In the genomic region with DNA sequence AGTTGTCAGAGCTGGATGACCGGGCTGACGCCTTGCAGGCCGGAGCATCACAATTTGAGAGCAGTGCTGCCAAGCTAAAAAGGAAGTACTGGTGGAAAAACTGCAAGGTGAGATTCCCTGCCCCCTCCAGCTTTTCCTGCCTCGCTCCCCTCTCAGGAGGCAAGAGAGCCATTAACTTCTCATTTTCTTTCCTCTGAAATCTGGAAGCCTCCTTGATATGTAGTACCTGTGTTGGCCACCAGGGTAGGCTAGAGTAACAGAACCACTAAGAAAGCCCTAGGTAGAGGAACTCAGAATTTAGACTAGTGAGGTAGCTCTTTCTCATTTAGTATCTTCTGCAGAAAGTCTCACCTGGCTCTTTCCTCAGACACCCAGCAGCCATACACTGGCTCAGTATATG, we compare ENCODE assay signal across 9 mouse cellular contexts. TPM values are rescaled to one million over a fixed set of nuclear protein-coding genes. Genes with fewer than 3 reads are reported as not detected.
DNase-seq lines count a peak whose midpoint lies in the region; ATAC-seq and TF ChIP-seq lines count a peak whose summit lies in the region.
"Had no signal": no experiment of that assay in that cellular context is flagged by ENCODE, and none has a peak within 500 bp of the region (broad histone marks: within the 10 kb centered on the region; RNA-seq: fewer than 3 reads in every experiment).

No protein-coding gene starts in this region.

- no peaks in the 10 kb centered on the region for H3K36me3 ChIP-seq in hindbrain, embryonic 14.5 days (replicated peaks; ENCODE audit: control insufficient read depth, insufficient read depth)
- H3K36me3 ChIP-seq in hindbrain, embryonic 12.5 days: no peaks in the 10 kb centered on the region
- peaks cover 12 to 49% of the 10 kb centered on the region in 2 experiments for H3K36me3 ChIP-seq in CH12.LX (replicated peaks in 1 of 2; ENCODE audit: control insufficient read depth in 1 of 2, insufficient read depth in 1 of 2, low read length in 1 of 2)

- DNase-seq in hindbrain, embryonic 14.5 days (ENCODE audit: low spot score): peak; percentile 66
- peak; percentile 73 for DNase-seq in CH12.LX (ENCODE audit: extremely low read depth)
- DNase-seq in c-Kit-negative CD71-positive TER-119-positive erythroid progenitor cells, embryonic 14.5 days (ENCODE audit: low read depth, low spot score): peak; percentile 49
- DNase-seq in frontal cortex, postnatal 36 days (ENCODE audit: low spot score in 2 of 2): peak; percentile 51 to 71
- DNase-seq in left cerebral cortex, postnatal 10 days (ENCODE audit: extremely low spot score in 1 of 2, low spot score in 2 of 2): peak; percentile 50 to 65
- DNase-seq in yolk sac, embryonic 10.5 days (ENCODE audit: low spot score): peak; percentile 29

- peaks cover 6% of the 10 kb centered on the region for H3K4me1 ChIP-seq in hindbrain, embryonic 14.5 days (replicated peaks; ENCODE audit: control insufficient read depth, insufficient read depth, low read length)
- peaks cover 7% of the 10 kb centered on the region; the same call in 1 of the 2 replicates for H3K4me1 ChIP-seq in hindbrain, embryonic 12.5 days
- H3K4me1 ChIP-seq in CH12.LX (ENCODE audit: control insufficient read depth in 1 of 2, insufficient read depth in 2 of 2): peaks cover 4 to 40% of the 10 kb centered on the region in 2 experiments; a peak in 3 of 4 replicates
- H3K4me1 ChIP-seq in olfactory bulb, adult 2 months (ENCODE audit: control insufficient read depth, insufficient read depth, low read length): no peaks in the 10 kb centered on the region

- 77% methylated on average over 4 of the region's 4 CpGs for WGBS in hindbrain, embryonic 14.5 days
- 83% methylated on average over 4 of the region's 4 CpGs for WGBS in hindbrain, embryonic 12.5 days
- WGBS in olfactory bulb, adult 2 months: 74% methylated on average over 4 of the region's 4 CpGs

- no peak overlapping the region for H3K4me2 ChIP-seq in hindbrain, embryonic 14.5 days (replicated peaks)
- no peak overlapping the region for H3K4me2 ChIP-seq in hindbrain, embryonic 12.5 days (replicated peaks)
- no peak overlapping the region for H3K4me2 ChIP-seq in CH12.LX (ENCODE audit: insufficient read depth, low read depth, poor library complexity, severe bottlenecking)
- H3K4me2 ChIP-seq: midbrain, embryonic 12.5 days had no signal

- ATAC-seq in hindbrain, embryonic 14.5 days (ENCODE audit: low FRiP score): no peak
- no peak for ATAC-seq in hindbrain, embryonic 12.5 days (ENCODE audit: low FRiP score)

- H3K9ac ChIP-seq in hindbrain, embryonic 14.5 days: no peak overlapping the region
- H3K9ac ChIP-seq in hindbrain, embryonic 12.5 days: no peak overlapping the region
- H3K9ac ChIP-seq in CH12.LX (ENCODE audit: insufficient read depth, low read depth): no peak overlapping the region
- H3K9ac ChIP-seq: midbrain, embryonic 12.5 days had no signal

- TF ChIP-seq POLR2A in CH12.LX (IDR thresholded peaks at IDR 0.05; ENCODE audit: low read depth, low read length): no peak
- TF ChIP-seq POLR2A in olfactory bulb, adult 2 months (IDR thresholded peaks at IDR 0.05; ENCODE audit: insufficient read depth, low read depth, low read length): 0 out of 2 replicates have a peak, but pooled peaks have one; percentile 3

- 0 out of 2 replicates have a peak, but pooled peaks cover 2% of the 10 kb centered on the region for H3K27me3 ChIP-seq in hindbrain, embryonic 14.5 days (ENCODE audit: control insufficient read depth, insufficient read depth, low read length)
- H3K27me3 ChIP-seq in hindbrain, embryonic 12.5 days: peaks cover 8% of the 10 kb centered on the region
- peaks cover 5% of the 10 kb centered on the region for H3K27me3 ChIP-seq in CH12.LX (replicated peaks)

- H3K79me2 ChIP-seq in CH12.LX (replicated peaks; ENCODE audit: control insufficient read depth, extremely low read depth, insufficient read depth, poor library complexity, severe bottlenecking): no peaks in the 10 kb centered on the region

- peak; percentile 78 to 90 for TF ChIP-seq CTCF in CH12.LX (conservative IDR thresholded peaks at IDR 0.05 in 1 of 2, IDR thresholded peaks at IDR 0.05 in 1 of 2; ENCODE audit: low read depth in 2 of 2, low read length in 2 of 2)
- TF ChIP-seq CTCF in olfactory bulb, adult 2 months (IDR thresholded peaks at IDR 0.05; ENCODE audit: insufficient read depth, low read depth, low read length): no peak

- dilution Hi-C loops in CH12.LX (cut with MboI; ENCODE audit: extremely low pct_ligation_motif_present, extremely low pct_unique_long_range_greater_than_20kb, low sequenced_read_pairs): no loop called here

- in situ Hi-C loops in CH12.LX (cut with MboI; ENCODE audit: low pct_ligation_motif_present, low pct_unique_long_range_greater_than_20kb, low sequenced_read_pairs): no loop called here

- peak; percentile 77 for TF ChIP-seq RAD21 in CH12.LX (IDR thresholded peaks at IDR 0.05; ENCODE audit: low read depth, low read length)

- H3K4me3 ChIP-seq in hindbrain, embryonic 14.5 days (replicated peaks; ENCODE audit: low read length): no peak overlapping the region
- no peak overlapping the region for H3K4me3 ChIP-seq in hindbrain, embryonic 12.5 days
- H3K4me3 ChIP-seq in CH12.LX (replicated peaks in 1 of 3; ENCODE audit: low read depth in 2 of 3, low read length in 2 of 3, poor library complexity in 1 of 3): no peak overlapping the region
- H3K4me3 ChIP-seq in olfactory bulb, adult 2 months (ENCODE audit: insufficient read depth, low read depth, low read length): no peak overlapping the region
- H3K4me3 ChIP-seq: midbrain, embryonic 12.5 days had no signal

- no peaks in the 10 kb centered on the region for H3K9me3 ChIP-seq in hindbrain, embryonic 14.5 days (ENCODE audit: control insufficient read depth, low read length)
- no peaks in the 10 kb centered on the region for H3K9me3 ChIP-seq in hindbrain, embryonic 12.5 days (replicated peaks)
- no peaks in the 10 kb centered on the region for H3K9me3 ChIP-seq in CH12.LX (replicated peaks; ENCODE audit: low read length)
- H3K9me3 ChIP-seq: midbrain, embryonic 12.5 days had no signal

- no peak overlapping the region for H3K27ac ChIP-seq in hindbrain, embryonic 14.5 days
- H3K27ac ChIP-seq in hindbrain, embryonic 12.5 days: no peak overlapping the region
- no peak overlapping the region for H3K27ac ChIP-seq in CH12.LX (ENCODE audit: insufficient read depth, low read depth)
- H3K27ac ChIP-seq in olfactory bulb, adult 2 months (ENCODE audit: insufficient read depth, low read depth, low read length): no peak overlapping the region
- H3K27ac ChIP-seq: midbrain, embryonic 12.5 days had no signal

- TF ChIP-seq EP300 in CH12.LX (IDR thresholded peaks at IDR 0.05; ENCODE audit: low read length): no peak

- intact Hi-C loops in left cerebral cortex, postnatal 10 days (cut with DNase I): loop anchor here (5.0 kb wide), 1 partner anchor 48 kb away; no protein-coding TSS in a partner anchor

TF ChIP-seq in CH12.LX, 34 proteins besides CTCF, POLR2A, EP300 and RAD21 (continues in another document):
- peak; percentile 90 for TF ChIP-seq SMC3 (IDR thresholded peaks at IDR 0.05; ENCODE audit: low read depth, low read length)

RNA-seq across cellular contexts. Expression of a gene that starts 3.6 kb away (rescaled TPM):
- polyA plus RNA-seq in hindbrain, embryonic 14.5 days (2014; fragmentation: Nextera tagmentation; extraction: Ambion mirVana): 12.6 and 15.8 TPM in 2 replicates
- polyA plus RNA-seq in hindbrain, embryonic 12.5 days (2016; fragmentation: Nextera tagmentation; extraction: Ambion mirVana): 5.9 and 6.0 TPM in 2 replicates
- total RNA-seq in CH12.LX (2012; rRNA removed) (2.3 and 3.1 TPM in 2 replicates), CH12.LX (2014; rRNA removed) (1.9 and 2.4 TPM in 2 replicates)
- 3.7 and 4.6 TPM in 2 replicates for polyA plus RNA-seq in CH12.LX (2012; ENCODE audit: insufficient read length, low read depth)
- total RNA-seq in left cerebral cortex, postnatal 10 days (2021): 10 to 100 TPM; 25.7 to 26.5 TPM
- polyA plus RNA-seq in olfactory bulb, adult 2 months (2012; ENCODE audit: insufficient read depth, insufficient read length, low replicate concordance, missing spikeins): 312 and 918 TPM in 2 replicates

RNA-seq across cellular contexts. Expression of a gene that starts 12.7 kb away (rescaled TPM):
- 4.7 and 5.3 TPM in 2 replicates for polyA plus RNA-seq in hindbrain, embryonic 14.5 days (2014; fragmentation: Nextera tagmentation; extraction: Ambion mirVana)
- polyA plus RNA-seq in hindbrain, embryonic 12.5 days (2016; fragmentation: Nextera tagmentation; extraction: Ambion mirVana): 2.5 and 2.9 TPM in 2 replicates
- total RNA-seq in CH12.LX (2012; rRNA removed) (16.9 and 17.7 TPM in 2 replicates), CH12.LX (2014; rRNA removed) (13.7 and 16.7 TPM in 2 replicates)
- polyA plus RNA-seq in CH12.LX (2012; ENCODE audit: insufficient read length, low read depth): 19.4 and 20.9 TPM in 2 replicates
- 1 to 10 TPM; 2.4 to 2.5 TPM for total RNA-seq in left cerebral cortex, postnatal 10 days (2021)
- not detected in 2 replicates for polyA plus RNA-seq in olfactory bulb, adult 2 months (2012; ENCODE audit: insufficient read depth, insufficient read length, low replicate concordance, missing spikeins)

RNA-seq across cellular contexts. Expression of a gene that starts 17.8 kb away (rescaled TPM):
- polyA plus RNA-seq in hindbrain, embryonic 14.5 days (2014; fragmentation: Nextera tagmentation; extraction: Ambion mirVana): 0.86 and 1.2 TPM in 2 replicates
- polyA plus RNA-seq in hindbrain, embryonic 12.5 days (2016; fragmentation: Nextera tagmentation; extraction: Ambion mirVana): 1.6 and 1.9 TPM in 2 replicates
- total RNA-seq in CH12.LX (2012; rRNA removed) (not detected in 2 replicates), CH12.LX (2014; rRNA removed) (not detected in 2 replicates)
- polyA plus RNA-seq in CH12.LX (2012; ENCODE audit: insufficient read length, low read depth): 0.54 TPM in 1 of 2 replicates, not detected in the other
- not detected for total RNA-seq in left cerebral cortex, postnatal 10 days (2021)
- not detected in 2 replicates for polyA plus RNA-seq in olfactory bulb, adult 2 months (2012; ENCODE audit: insufficient read depth, insufficient read length, low replicate concordance, missing spikeins)

RNA-seq across cellular contexts. Expression of a gene that starts 27.4 kb away (rescaled TPM):
- polyA plus RNA-seq in hindbrain, embryonic 14.5 days (2014; fragmentation: Nextera tagmentation; extraction: Ambion mirVana): 140 and 142 TPM in 2 replicates
- polyA plus RNA-seq in hindbrain, embryonic 12.5 days (2016; fragmentation: Nextera tagmentation; extraction: Ambion mirVana): 163 and 165 TPM in 2 replicates
- total RNA-seq in CH12.LX (2012; rRNA removed): 120 and 153 TPM in 2 replicates
- 152 and 184 TPM in 2 replicates for total RNA-seq in CH12.LX (2014; rRNA removed)
- polyA plus RNA-seq in CH12.LX (2012; ENCODE audit: insufficient read length, low read depth): 161 and 171 TPM in 2 replicates
- total RNA-seq in left cerebral cortex, postnatal 10 days (2021): 10 to 100 TPM; 70.1 to 78.7 TPM
- polyA plus RNA-seq in olfactory bulb, adult 2 months (2012; ENCODE audit: insufficient read depth, insufficient read length, low replicate concordance, missing spikeins): not detected in 2 replicates

RNA-seq across cellular contexts. Expression of a gene that starts 27.5 kb away (rescaled TPM):
- 40.1 and 40.7 TPM in 2 replicates for polyA plus RNA-seq in hindbrain, embryonic 14.5 days (2014; fragmentation: Nextera tagmentation; extraction: Ambion mirVana)
- 140 and 142 TPM in 2 replicates for polyA plus RNA-seq in hindbrain, embryonic 12.5 days (2016; fragmentation: Nextera tagmentation; extraction: Ambion mirVana)
- 140 and 147 TPM in 2 replicates for total RNA-seq in CH12.LX (2012; rRNA removed)
- total RNA-seq in CH12.LX (2014; rRNA removed): 78.3 and 79.6 TPM in 2 replicates
- polyA plus RNA-seq in CH12.LX (2012; ENCODE audit: insufficient read length, low read depth): 263 and 301 TPM in 2 replicates
- total RNA-seq in left cerebral cortex, postnatal 10 days (2021): 10 to 100 TPM; 31.7 to 32.7 TPM
- polyA plus RNA-seq in olfactory bulb, adult 2 months (2012; ENCODE audit: insufficient read depth, insufficient read length, low replicate concordance, missing spikeins): not detected in 2 replicates

Comparison
In these comparisons a context has a peak if more than half of its experiments do, and no peak if none do; other contexts are left out.
1. RNA of a gene that starts 3.6 kb away (polyA plus RNA-seq): 312 to 918 TPM in olfactory bulb, adult 2 months; 12.6 to 15.8 TPM in hindbrain, embryonic 14.5 days, 5.9 to 6.0 TPM in hindbrain, embryonic 12.5 days and 3.7 to 4.6 TPM in CH12.LX; every median in the first group is over 10 times any median in the second.
2. RNA of a gene that starts 17.8 kb away (polyA plus RNA-seq): not detected in olfactory bulb, adult 2 months; 1.6 to 1.9 TPM in hindbrain, embryonic 12.5 days, 0.86 to 1.2 TPM in hindbrain, embryonic 14.5 days and 0.54 TPM in CH12.LX; every median in the first group is over 10 times any median in the second.
3. Peak in every context shown above with its lines, with median percentiles within 50 percentile points of each other: DNase-seq.